Mouse (Mus musculus): ENCODE measurements at regions not wholly inside any gene's neighbourhood (a gene's known extent, or its start where the extent isn't known, plus 50 kb on each side); places are given as distances from the start of the nearest gene placed in this dataset.

GRCm38 (mm10) chr7:113621316-113621715 lies 107.7 kb downstream of the Far1 start:
- Histone ChIP-seq H3K4me3 (ENCODE audit: insufficient read depth, low read length) (no peak overlapping the region), H3K4me1 (ENCODE audit: control insufficient read depth, insufficient read depth, low read length) (peaks cover 2% of the 10 kb centered on the region), H3K27ac (ENCODE audit: insufficient read depth, low read length) (no peak overlapping the region)
- no peak for TF ChIP-seq CTCF (IDR thresholded peaks at IDR 0.05; ENCODE audit: extremely low read depth, insufficient read depth, low read length)
- TF ChIP-seq POLR2A (IDR thresholded peaks at IDR 0.05; ENCODE audit: extremely low read depth, insufficient read depth, low read length): no peak

- TF ChIP-seq POLR2A (IDR thresholded peaks at IDR 0.05; ENCODE audit: extremely low read depth, insufficient read depth, low read length): no peak
- TF ChIP-seq CTCF (IDR thresholded peaks at IDR 0.05; ENCODE audit: extremely low read depth, insufficient read depth, low read length): no peak
- Histone ChIP-seq H3K4me3 (ENCODE audit: insufficient read depth, low read length) (no peak overlapping the region), H3K27ac (ENCODE audit: insufficient read depth, low read length) (no peak overlapping the region), H3K4me1 (ENCODE audit: control insufficient read depth, insufficient read depth, low read length) (peaks cover 2% of the 10 kb centered on the region)
Measured at GRCm38 (mm10) chr7:113621898-113622510, 108.4 kb downstream of the Far1 start.

GRCm38 (mm10) chr7:113623296-113623695 lies 109.7 kb downstream of the Far1 start:
- no peak for TF ChIP-seq CTCF (IDR thresholded peaks at IDR 0.05; ENCODE audit: extremely low read depth, insufficient read depth, low read length)
- TF ChIP-seq POLR2A (IDR thresholded peaks at IDR 0.05; ENCODE audit: extremely low read depth, insufficient read depth, low read length): no peak
- peaks cover 2% of the 10 kb centered on the region for H3K4me1 ChIP-seq (ENCODE audit: control insufficient read depth, insufficient read depth, low read length)
- no peak overlapping the region for H3K4me3 ChIP-seq (ENCODE audit: insufficient read depth, low read length)
- H3K27ac ChIP-seq (ENCODE audit: insufficient read depth, low read length): no peak overlapping the region

- TF ChIP-seq CTCF (IDR thresholded peaks at IDR 0.05; ENCODE audit: extremely low read depth, insufficient read depth, low read length) (no peak), POLR2A (IDR thresholded peaks at IDR 0.05; ENCODE audit: extremely low read depth, insufficient read depth, low read length) (no peak)
Measured at GRCm38 (mm10) chr7:113623962-113624361, 110.3 kb downstream of the Far1 start.

GRCm38 (mm10) chr7:113626734-113627133 lies 113.1 kb downstream of the Far1 start:
- Histone ChIP-seq H3K4me3 (ENCODE audit: insufficient read depth, low read length) (no peak overlapping the region), H3K27ac (ENCODE audit: insufficient read depth, low read length) (no peak overlapping the region), H3K4me1 (ENCODE audit: control insufficient read depth, insufficient read depth, low read length) (no peaks in the 10 kb centered on the region)
- TF ChIP-seq CTCF (IDR thresholded peaks at IDR 0.05; ENCODE audit: extremely low read depth, insufficient read depth, low read length): no peak
- TF ChIP-seq POLR2A (IDR thresholded peaks at IDR 0.05; ENCODE audit: extremely low read depth, insufficient read depth, low read length): no peak

More at GRCm38 (mm10) chr7:113623962-113624361, 110.3 kb downstream of the Far1 start:
- Histone ChIP-seq H3K4me1 (ENCODE audit: control insufficient read depth, insufficient read depth, low read length) (peaks cover 2% of the 10 kb centered on the region), H3K27ac (ENCODE audit: insufficient read depth, low read length) (no peak overlapping the region), H3K4me3 (ENCODE audit: insufficient read depth, low read length) (no peak overlapping the region)

- no peak for TF ChIP-seq CTCF (IDR thresholded peaks at IDR 0.05; ENCODE audit: extremely low read depth, insufficient read depth, low read length)
- no peak for TF ChIP-seq POLR2A (IDR thresholded peaks at IDR 0.05; ENCODE audit: extremely low read depth, insufficient read depth, low read length)
- Histone ChIP-seq H3K27ac (ENCODE audit: insufficient read depth, low read length) (no peak overlapping the region), H3K4me3 (ENCODE audit: insufficient read depth, low read length) (no peak overlapping the region), H3K4me1 (ENCODE audit: control insufficient read depth, insufficient read depth, low read length) (no peaks in the 10 kb centered on the region)
Measured at GRCm38 (mm10) chr7:113637011-113637600, 123.5 kb downstream of the Far1 start.

GRCm38 (mm10) chr7:113638098-113638497 lies 124.5 kb downstream of the Far1 start:
- TF ChIP-seq POLR2A (IDR thresholded peaks at IDR 0.05; ENCODE audit: extremely low read depth, insufficient read depth, low read length): no peak
- H3K4me1 ChIP-seq (ENCODE audit: control insufficient read depth, insufficient read depth, low read length): no peaks in the 10 kb centered on the region
- no peak overlapping the region for H3K4me3 ChIP-seq (ENCODE audit: insufficient read depth, low read length)
- H3K27ac ChIP-seq (ENCODE audit: insufficient read depth, low read length): no peak overlapping the region

- no peak for TF ChIP-seq POLR2A (IDR thresholded peaks at IDR 0.05; ENCODE audit: extremely low read depth, insufficient read depth, low read length)
- TF ChIP-seq CTCF (IDR thresholded peaks at IDR 0.05; ENCODE audit: extremely low read depth, insufficient read depth, low read length): no peak
- H3K4me1 ChIP-seq (ENCODE audit: control insufficient read depth, insufficient read depth, low read length): no peaks in the 10 kb centered on the region
- no peak overlapping the region for H3K4me3 ChIP-seq (ENCODE audit: insufficient read depth, low read length)
- H3K27ac ChIP-seq (ENCODE audit: insufficient read depth, low read length): no peak overlapping the region
Measured at GRCm38 (mm10) chr7:113642540-113642939, 123.3 kb upstream of the Spon1 start.

GRCm38 (mm10) chr7:113650631-113651030 lies 115.2 kb upstream of the Spon1 start:
- no peak overlapping the region for H3K27ac ChIP-seq (ENCODE audit: insufficient read depth, low read length)
- H3K4me3 ChIP-seq (ENCODE audit: insufficient read depth, low read length): no peak overlapping the region
- TF ChIP-seq POLR2A (IDR thresholded peaks at IDR 0.05; ENCODE audit: extremely low read depth, insufficient read depth, low read length): no peak
- no peak for TF ChIP-seq CTCF (IDR thresholded peaks at IDR 0.05; ENCODE audit: extremely low read depth, insufficient read depth, low read length)

GRCm38 (mm10) chr7:113651696-113652095 lies 114.1 kb upstream of the Spon1 start:
- Histone ChIP-seq H3K4me3 (ENCODE audit: insufficient read depth, low read length) (no peak overlapping the region), H3K4me1 (ENCODE audit: control insufficient read depth, insufficient read depth, low read length) (no peaks in the 10 kb centered on the region), H3K27ac (ENCODE audit: insufficient read depth, low read length) (no peak overlapping the region)
- TF ChIP-seq CTCF (IDR thresholded peaks at IDR 0.05; ENCODE audit: extremely low read depth, insufficient read depth, low read length) (no peak), POLR2A (IDR thresholded peaks at IDR 0.05; ENCODE audit: extremely low read depth, insufficient read depth, low read length) (no peak)

More at GRCm38 (mm10) chr7:113650631-113651030, 115.2 kb upstream of the Spon1 start:
- no peaks in the 10 kb centered on the region for H3K4me1 ChIP-seq (ENCODE audit: control insufficient read depth, insufficient read depth, low read length)

Data from cortical plate, adult 2 months (tissue).